ENCODE assay signal across 9 mouse cellular contexts in the genomic region with DNA sequence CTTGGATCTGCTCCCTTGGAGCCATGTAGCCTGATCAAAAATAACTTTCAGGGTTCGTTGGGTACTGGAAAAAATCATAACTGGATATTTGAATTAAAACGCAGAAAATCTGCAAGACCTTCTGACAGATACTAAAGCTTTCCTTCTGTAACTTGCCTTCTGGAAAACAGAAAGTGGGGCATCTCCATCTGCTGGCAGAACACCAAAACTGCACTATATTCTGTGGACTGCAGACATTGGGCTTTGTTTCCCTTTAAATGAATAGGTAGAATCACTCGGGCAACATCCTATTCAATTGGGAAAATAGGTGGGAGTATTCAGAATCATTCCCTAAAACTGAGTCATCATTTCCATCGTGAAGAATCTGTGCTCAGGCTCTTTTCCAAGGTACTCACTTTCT.
DNase-seq lines count a peak whose midpoint lies in the region; ATAC-seq and TF ChIP-seq lines count a peak whose summit lies in the region.
"Had no signal": no experiment of that assay in that cellular context is flagged by ENCODE, and none has a peak within 500 bp of the region (broad histone marks: within the 10 kb centered on the region; RNA-seq: fewer than 3 reads in every experiment).

No protein-coding gene starts in this region.

- H3K9ac ChIP-seq in kidney, embryonic 16.5 days (replicated peaks; ENCODE audit: low read length): no peak overlapping the region
- no peak overlapping the region for H3K9ac ChIP-seq in intestine, embryonic 15.5 days

- 2% methylated on average over 4 of the region's 4 CpGs for WGBS in kidney, adult 2 months
- WGBS in kidney, embryonic 16.5 days: 20% methylated on average over 4 of the region's 4 CpGs
- 19% methylated on average over 4 of the region's 4 CpGs for WGBS in intestine, embryonic 15.5 days

- peak; percentile 17 for DNase-seq in kidney, adult 2 months
- peak; percentile 25 for DNase-seq in ZHBTc4 (ENCODE audit: low read depth, low spot score)
- peak; percentile 3 to 21 for DNase-seq in cerebellum, postnatal 36 days
- DNase-seq in layer of hippocampus, adult 9-11 months: peak; percentile 6
- peak; percentile 2 for DNase-seq in retina, postnatal 7 days (ENCODE audit: low read depth, low spot score)
- DNase-seq in c-Kit-positive CD71-positive TER-119-positive erythroid progenitor cells, embryonic 14.5 days (ENCODE audit: low spot score): no peak

- H3K27me3 ChIP-seq in kidney, adult 2 months (replicated peaks; ENCODE audit: control insufficient read depth, insufficient read depth, low read length): no peaks in the 10 kb centered on the region
- no peaks in the 10 kb centered on the region; the same call in 1 of the 2 replicates for H3K27me3 ChIP-seq in kidney, embryonic 16.5 days (ENCODE audit: insufficient read depth, low read length)
- H3K27me3 ChIP-seq in intestine, embryonic 15.5 days (replicated peaks): no peaks in the 10 kb centered on the region

- TF ChIP-seq CTCF in kidney, adult 2 months (conservative IDR thresholded peaks at IDR 0.05; ENCODE audit: insufficient read depth, insufficient read length, low read depth, low read length): no peak

- no peak overlapping the region for H3K4me3 ChIP-seq in kidney, adult 2 months (ENCODE audit: insufficient read depth, low read depth, low read length)
- H3K4me3 ChIP-seq in kidney, embryonic 16.5 days (ENCODE audit: low read length): no peak overlapping the region
- H3K4me3 ChIP-seq in intestine, embryonic 15.5 days (replicated peaks): no peak overlapping the region
- H3K4me3 ChIP-seq: myocyte had no signal

- no peak for ATAC-seq in kidney, embryonic 16.5 days (ENCODE audit: low FRiP score, low TSS enrichment)
- no peak for ATAC-seq in intestine, embryonic 15.5 days

- no peak overlapping the region for H3K27ac ChIP-seq in kidney, adult 2 months (ENCODE audit: insufficient read depth, low read depth, low read length)
- no peak overlapping the region for H3K27ac ChIP-seq in kidney, embryonic 16.5 days (ENCODE audit: low read length)
- H3K27ac ChIP-seq in intestine, embryonic 15.5 days: no peak overlapping the region

- H3K4me2 ChIP-seq in kidney, embryonic 16.5 days (replicated peaks; ENCODE audit: low read depth, low read length): no peak overlapping the region
- no peak overlapping the region for H3K4me2 ChIP-seq in intestine, embryonic 15.5 days (replicated peaks)

- no peaks in the 10 kb centered on the region for H3K4me1 ChIP-seq in kidney, adult 2 months (ENCODE audit: control insufficient read depth, insufficient read depth, low read length)
- no peaks in the 10 kb centered on the region for H3K4me1 ChIP-seq in kidney, embryonic 16.5 days (ENCODE audit: insufficient read depth, low read length)
- H3K4me1 ChIP-seq in intestine, embryonic 15.5 days (replicated peaks): no peaks in the 10 kb centered on the region

- no peak for TF ChIP-seq POLR2A in kidney, adult 2 months (IDR thresholded peaks at IDR 0.05; ENCODE audit: low read depth, low read length)

- H3K9me3 ChIP-seq in kidney, embryonic 16.5 days (ENCODE audit: low read length): no peaks in the 10 kb centered on the region
- H3K9me3 ChIP-seq in intestine, embryonic 15.5 days: no peaks in the 10 kb centered on the region

- no peaks in the 10 kb centered on the region for H3K36me3 ChIP-seq in kidney, adult 2 months (ENCODE audit: control insufficient read depth, insufficient read depth, low read length)
- no peaks in the 10 kb centered on the region for H3K36me3 ChIP-seq in kidney, embryonic 16.5 days (ENCODE audit: insufficient read depth, low read length)
- no peaks in the 10 kb centered on the region for H3K36me3 ChIP-seq in intestine, embryonic 15.5 days
